Mouse (Mus musculus) fibroblast of lung, adult 2 months (primary cell): ENCODE data around the gene Gm20532.

ENCODE experiments used
- DNase-seq: peaks from one replicate; pipeline ENCODE4 v3.0.0-alpha.2; 2011; ENCODE audit warnings: low read depth

Gene Gm20532

DNA sequence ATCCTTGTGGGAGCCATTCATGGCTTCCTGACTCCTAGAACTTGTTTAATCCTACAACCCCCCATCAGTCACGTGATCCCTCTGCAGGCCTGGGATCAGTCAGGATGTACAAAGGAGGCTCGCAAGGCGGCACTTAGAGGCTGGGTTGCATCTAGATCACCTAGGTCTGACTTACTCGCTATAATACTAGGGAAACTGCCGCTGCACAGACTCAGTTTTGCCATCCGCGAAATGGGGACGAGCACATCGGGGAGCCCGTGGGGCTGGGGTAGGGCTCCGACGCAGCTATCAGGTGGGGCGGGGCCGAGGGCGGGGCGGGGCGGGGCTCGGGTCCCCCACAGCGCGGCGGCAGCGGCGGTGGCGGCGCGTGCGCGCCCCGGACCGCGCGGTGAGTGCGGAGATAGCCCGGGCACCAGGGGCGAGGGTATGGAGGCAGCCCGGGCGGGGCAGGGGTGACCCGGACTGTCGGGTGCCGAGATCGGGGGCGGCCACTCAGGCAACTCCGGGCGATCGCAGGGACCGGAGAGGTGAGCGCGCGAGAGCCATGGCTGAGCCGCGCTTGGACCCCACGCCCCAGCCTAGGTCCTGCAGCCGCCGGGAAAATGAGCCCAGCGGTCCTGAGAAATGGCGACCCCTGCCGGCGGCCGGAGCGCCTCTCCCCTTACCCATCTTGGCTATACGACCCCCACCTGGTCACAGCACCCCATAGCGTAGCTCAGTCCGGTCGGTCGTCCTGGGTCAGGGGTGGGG, at the start of gene Gm20532:
Gene Gm20532 (plus strand): TSS at position 346 of the 750 bp plus-strand sequence.
- DNase-seq, result no peak

- DNase-seq, result no peak
Measured at GRCm38 (mm10) chr2:26539516-26539915, 46.9 kb upstream of the Gm20532 start.

DNA sequence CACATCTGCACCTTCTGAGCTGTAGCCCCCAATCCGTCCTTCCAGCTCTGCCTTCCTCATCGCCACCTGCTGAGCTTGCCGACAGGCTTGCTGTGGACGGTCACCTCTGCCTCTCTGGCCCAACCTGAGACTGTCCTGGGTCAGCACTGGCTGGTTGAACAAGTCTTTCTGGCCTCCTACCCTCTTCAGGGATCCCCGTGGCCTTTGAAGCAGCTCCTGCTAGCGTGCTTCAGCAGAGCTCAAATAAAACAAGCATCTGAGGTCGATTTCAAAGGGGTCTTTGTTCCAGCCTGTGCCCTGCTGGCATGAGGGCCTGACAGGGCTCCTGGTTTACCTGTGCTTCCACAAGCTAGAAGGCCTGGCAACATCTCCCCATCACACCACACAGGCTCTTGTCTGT, 45.7 kb upstream of the Gm20532 start:
- DNase-seq, result no peak

DNA sequence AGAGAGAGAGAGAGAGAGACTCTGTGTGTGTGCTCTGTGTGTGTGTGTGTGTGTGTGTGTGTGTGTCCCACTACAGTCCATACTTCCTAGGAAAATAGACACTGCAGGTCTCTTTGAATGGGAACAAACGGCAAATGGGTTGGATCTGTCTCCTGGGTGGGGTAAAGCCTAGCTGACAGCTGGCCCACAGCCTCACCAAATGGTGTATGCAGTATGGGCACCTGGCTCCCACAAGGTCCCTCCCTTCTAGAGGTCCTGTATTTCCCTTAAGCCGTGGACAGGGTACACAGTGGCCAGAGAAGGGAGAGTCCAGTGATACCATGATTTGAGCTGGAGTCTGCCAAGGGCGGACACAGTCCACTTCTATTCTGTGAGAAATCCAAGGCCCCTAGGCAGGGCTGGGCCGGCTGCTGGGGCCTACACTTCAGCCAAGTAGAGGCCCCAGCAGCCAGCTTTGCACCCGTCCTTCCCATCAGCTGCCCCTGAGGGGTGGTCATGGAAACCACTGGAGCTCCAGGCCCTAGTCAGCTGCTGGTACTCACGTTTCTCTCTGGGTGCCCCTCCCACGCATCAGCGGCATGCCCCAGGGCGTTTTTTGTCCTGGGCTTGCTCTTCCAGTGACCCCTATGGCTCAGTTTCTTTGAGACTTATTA, 45.1 kb upstream of the Gm20532 start:
- no peak for DNase-seq

DNA sequence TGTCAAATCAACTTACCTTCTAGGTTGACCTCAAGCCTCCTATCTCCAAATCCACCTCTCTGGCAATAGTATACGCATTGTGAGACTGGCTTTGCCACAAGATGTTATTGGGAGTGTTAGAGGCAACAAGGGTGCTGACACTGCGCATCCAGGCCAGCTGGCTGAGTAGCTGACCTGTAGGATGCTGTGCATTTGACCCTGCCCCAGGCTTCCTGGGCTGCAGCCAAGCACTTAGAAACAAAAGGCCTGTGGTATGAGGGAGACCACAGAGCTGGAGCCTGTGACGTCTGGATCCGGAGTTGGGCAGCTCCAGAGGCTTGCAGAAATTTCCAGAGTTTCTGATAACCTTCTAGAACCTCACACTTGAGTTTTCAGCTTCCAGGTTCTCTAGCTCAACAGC, 43.3 kb upstream of the Gm20532 start:
- no peak for DNase-seq

DNA sequence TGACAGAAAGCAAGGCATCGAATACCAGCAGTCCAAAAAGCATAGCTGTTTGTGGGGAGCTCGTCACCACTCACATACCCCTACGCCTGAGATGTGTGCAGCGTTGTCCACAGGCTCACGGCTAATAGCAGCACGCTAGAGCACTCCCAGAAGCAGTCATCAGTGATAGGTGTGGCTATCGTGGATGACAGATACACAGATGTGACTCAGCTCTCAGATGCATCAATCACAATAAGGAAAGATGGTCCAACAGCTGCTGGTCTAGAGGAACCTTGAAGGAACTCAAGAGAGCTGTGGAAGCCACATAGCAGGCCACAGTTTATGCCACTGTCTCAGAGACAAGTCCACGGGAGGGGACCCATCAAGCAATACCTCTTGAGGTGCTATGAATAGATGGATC, 42.7 kb upstream of the Gm20532 start:
- DNase-seq, result no peak

DNA sequence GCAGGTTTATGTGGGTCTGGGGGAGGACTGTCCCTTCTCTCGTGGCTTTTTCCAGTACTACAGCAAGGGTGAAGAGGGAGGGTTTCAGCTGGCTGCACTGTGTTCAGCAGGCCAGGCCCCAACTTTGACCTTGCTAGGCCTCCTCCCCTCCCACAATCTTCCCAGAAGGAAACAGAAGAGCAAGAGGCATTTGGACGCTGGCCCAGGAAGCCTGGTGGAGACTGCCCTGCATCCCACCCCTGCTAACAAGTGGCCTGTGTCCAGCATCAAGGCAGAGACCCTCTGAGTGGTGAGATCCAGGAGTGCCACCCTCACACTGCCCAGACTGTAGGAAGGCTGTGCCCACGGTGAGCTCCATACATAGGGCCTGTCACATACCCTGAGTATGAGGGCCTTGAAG, 42.2 kb upstream of the Gm20532 start:
- no peak for DNase-seq

GRCm38 (mm10) chr2:26547481-26547880, 39.0 kb upstream of the Gm20532 start:
- no peak for DNase-seq

DNA sequence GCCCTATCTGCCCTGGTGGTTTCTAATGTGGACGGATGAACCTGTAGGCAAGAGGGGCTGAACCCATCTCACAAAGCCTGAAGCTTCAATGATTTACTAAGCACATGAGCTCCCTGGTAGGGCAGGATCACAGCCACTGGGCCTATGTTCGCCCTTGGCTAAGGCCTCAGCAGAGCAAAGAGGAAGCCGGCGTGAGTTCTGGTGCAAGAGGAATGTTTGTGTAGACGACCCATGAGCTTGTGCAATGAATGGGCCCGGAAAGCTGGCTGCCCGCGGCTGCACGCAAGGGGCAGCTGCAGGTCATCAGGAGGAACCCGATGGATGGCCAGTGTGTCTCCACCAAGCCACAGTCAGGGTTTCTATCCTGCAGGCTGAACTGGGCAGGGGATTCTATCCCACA, 36.6 kb upstream of the Gm20532 start:
- no peak for DNase-seq

DNA sequence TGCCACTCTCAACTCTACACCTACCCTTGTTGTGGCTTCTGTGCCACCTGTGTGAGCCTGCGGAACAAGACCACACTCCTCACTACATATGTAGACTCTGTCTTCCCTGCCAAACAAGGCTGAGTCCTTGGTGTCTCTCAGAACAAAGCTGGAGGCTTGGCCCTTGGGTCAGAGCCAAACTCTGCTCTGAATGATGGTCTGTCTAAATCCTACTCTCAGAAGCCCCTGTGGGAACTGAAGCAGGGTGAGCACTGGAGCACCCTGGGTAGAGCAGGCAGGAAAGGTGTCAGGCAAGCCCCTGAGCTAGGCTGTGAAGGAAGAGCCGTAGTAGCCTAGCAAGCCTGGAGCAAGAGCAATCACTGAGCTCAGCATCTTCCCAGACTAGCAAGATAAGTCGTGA, 36.2 kb upstream of the Gm20532 start:
- DNase-seq, result no peak

DNA sequence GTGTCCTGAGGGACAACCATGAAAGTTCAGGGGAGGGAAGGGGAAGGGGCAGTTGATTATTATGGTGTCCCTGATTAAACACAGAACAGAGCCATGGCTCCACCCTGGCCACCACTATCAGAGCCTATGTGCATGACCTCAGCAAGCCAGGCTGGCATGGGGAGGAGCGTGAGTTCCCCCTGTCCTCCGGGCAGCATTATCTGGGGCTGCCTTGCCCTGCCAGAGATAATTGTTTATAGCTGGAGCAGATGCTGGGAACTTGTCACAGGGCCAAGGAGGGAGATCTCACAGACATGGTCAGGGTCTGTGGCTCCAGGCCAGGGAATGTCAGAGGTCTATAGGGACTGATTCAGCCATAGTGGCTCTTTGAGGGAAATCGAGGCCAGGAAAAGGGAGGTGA, 35.7 kb upstream of the Gm20532 start:
- no peak for DNase-seq

DNA sequence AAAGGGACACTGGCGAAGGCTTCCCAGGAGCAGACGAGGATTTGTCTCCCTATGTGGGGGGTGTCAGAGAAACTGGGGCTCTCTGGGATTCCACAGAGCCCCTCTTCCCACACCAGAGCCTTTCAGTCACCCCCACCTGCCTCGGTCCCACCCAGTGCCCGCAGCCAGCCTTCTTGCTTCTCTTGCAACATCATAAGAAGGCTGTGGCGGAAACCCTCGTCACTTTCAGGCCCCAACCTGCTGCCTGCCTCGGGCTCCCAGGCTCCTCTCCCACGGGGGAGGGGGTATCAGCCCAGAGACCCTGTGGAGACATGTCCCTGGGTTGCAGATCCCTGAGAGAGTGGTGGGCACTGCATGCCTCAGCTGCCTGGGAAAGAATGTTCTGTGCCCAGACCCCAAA, 35.0 kb upstream of the Gm20532 start:
- DNase-seq, result no peak

- DNase-seq, result no peak
Measured at GRCm38 (mm10) chr2:26552066-26552465, 34.4 kb upstream of the Gm20532 start.

DNA sequence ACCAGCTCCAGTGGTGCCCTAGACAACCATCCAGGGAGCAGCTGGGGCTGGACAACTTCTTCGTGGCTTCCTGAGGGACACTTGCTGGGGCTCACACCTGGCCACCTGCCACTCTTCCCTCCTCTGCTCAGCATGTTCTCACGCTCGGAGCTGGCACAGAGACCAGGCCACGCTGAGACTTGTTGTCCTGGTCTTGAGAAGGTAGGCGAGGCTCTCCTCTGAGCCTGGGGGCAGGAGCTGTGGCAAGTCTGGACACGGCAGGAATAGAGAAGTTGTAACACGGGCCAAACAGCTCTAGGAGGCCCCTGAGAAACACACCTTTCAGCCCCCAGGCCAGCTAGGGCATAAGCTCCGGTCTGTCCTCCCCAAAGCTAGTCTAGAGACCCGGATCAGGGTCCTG, 32.5 kb upstream of the Gm20532 start:
- DNase-seq, result no peak

- DNase-seq, result no peak
Measured at GRCm38 (mm10) chr2:26555076-26555475, 31.4 kb upstream of the Gm20532 start.

DNA sequence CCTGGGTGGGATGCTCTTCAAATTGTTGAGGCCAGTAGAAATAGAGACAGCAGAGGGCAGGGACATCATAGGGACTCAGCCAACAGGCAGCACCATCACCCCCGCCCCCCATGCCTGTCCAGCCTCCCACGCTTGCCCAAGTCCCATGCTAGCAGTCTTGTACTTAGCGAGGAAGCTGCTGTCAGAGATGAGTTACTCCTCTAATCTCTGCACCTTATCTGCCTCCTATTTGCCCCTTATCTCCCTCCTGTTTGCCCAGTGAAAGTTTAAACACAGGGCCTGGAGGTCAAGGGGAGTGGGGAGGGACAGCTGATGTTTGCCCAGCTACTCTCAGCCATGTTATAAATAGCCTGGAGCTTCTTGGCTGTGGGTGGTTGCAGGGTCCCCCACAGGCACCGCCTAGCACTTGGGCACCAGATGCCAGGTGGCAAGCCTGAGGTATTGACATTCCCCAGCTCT, 29.9 kb upstream of the Gm20532 start:
- DNase-seq, result no peak

- DNase-seq, result no peak
Measured at GRCm38 (mm10) chr2:26560506-26560905, 25.9 kb upstream of the Gm20532 start.

DNA sequence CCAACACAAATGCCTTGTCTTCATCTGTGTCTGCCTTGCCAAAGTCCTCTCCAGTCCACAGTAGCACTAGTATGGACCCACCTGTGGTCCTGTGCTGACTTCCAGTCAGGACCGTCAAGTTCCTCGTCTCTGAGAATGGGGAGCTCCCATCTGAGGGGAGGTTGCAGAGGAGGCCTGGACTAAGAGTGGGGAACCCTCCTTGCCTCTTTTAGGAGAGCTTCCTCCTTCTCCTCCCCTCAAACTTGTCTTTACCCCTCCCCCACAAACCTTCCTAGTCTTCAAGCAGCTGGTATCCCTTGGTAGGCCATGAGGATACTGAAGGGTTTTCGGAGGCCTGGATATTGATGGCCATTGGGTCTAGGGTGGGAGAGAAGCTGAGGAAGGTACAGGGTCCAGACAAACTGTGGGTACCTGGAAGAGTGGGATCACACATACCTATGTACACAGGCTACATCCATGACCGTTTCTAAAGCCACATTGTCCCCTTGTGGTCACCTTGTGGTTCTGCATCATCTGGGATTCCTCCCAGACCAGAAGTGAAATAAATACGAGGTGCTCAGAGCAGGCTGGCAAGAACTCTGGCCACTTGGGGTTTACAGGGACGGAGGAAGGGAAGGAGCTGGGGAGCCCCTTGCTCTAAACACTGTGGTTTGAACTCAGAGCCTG, 25.0 kb upstream of the Gm20532 start:
- DNase-seq, result peak; percentile 56

DNA sequence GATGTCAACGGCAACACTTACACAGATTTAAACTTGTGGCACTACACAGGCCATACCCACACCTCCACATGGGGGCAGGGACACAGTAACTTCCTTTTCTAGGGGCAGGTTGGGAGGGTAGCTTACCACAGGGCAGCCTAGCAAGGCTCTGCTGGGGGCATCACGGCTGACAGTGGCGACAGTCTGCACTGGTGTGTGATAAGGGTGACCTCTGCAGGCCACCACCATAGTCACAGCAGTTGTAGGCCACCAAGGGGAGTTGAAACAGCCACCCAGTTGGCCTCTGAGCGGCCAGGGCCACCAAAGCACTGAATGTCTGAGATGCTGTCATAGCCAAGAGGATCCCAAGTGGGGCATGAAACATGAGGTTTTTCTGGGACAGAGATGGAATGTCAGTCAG, 20.2 kb upstream of the Gm20532 start:
- DNase-seq, result no peak

DNA sequence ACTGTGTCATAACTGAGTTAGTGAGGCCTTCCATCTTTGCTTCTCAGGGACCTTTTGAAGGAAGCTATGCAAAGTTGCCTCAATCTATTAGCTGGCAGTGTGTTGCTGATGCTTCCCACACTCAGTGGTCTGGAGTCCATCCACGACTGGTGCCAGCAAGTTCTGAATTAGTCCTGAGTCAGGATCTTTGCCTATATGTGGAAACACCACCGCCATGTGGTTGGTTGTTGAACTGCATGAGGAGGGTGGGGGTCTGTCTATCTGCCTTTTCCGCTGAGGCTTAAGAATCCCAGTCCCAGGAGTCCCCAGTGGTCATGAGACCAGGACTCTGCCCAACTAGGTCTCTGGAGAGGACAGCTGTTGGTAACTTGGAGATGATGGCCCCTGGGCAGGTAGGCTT, 16.4 kb upstream of the Gm20532 start:
- peak; percentile 49 for DNase-seq

GRCm38 (mm10) chr2:26571400-26571799, 15.0 kb upstream of the Gm20532 start:
- no peak for DNase-seq

GRCm38 (mm10) chr2:26571826-26572225, 14.6 kb upstream of the Gm20532 start:
- DNase-seq, result no peak

GRCm38 (mm10) chr2:26573396-26573795, 13.0 kb upstream of the Gm20532 start:
- no peak for DNase-seq
